ENCODE assay signal across 17 mouse cellular contexts in the genomic region with DNA sequence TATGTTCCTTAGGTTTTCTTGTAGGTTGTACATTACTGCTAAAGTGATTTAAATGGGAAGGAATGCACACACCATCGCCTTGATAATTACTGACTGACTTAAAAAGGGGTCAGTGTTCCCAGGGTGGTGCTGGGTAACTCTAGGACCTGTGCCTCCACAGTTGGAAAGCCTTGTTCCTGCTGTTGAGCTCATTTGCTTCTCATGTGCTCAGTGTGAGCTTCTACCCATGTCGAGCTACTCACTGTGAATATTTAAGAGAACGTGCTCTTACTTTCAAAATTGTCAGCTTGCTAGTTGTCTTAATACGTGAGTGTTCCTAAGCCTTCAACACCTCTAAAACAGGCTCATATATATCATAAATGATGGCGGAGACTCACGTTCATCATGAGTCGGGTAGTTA.
"Had no signal": no experiment of that assay in that cellular context is flagged by ENCODE, and none has a peak within 500 bp of the region (broad histone marks: within the 10 kb centered on the region; RNA-seq: fewer than 3 reads in every experiment).

No protein-coding gene starts in this region.

- H3K4me1 ChIP-seq: lung, embryonic 15.5 days; megakaryocyte, embryonic 14.5 days; midbrain, embryonic 13.5 days; midbrain, embryonic 15.5 days; neural tube, embryonic 12.5 days; stomach, embryonic 15.5 days had no signal

- H3K9ac ChIP-seq: lung, embryonic 15.5 days; midbrain, embryonic 13.5 days; midbrain, embryonic 15.5 days; neural tube, embryonic 12.5 days; stomach, embryonic 15.5 days had no signal

- DNase-seq: lung, adult 2 months; lung, postnatal 14 days; lung, postnatal 36 days; right cerebral cortex, postnatal 14 days; thymus, adult 2 months; thymus, postnatal 25 days; thymus, postnatal 4 days had no signal

- H3K27ac ChIP-seq: lung, embryonic 15.5 days; macrophage; midbrain, embryonic 13.5 days; midbrain, embryonic 15.5 days; neural tube, embryonic 12.5 days; stomach, embryonic 15.5 days; stomach, postnatal 0 days had no signal

- H3K4me3 ChIP-seq: lung, embryonic 15.5 days; megakaryocyte, embryonic 14.5 days; midbrain, embryonic 13.5 days; midbrain, embryonic 15.5 days; neural tube, embryonic 12.5 days; stomach, embryonic 15.5 days had no signal

- H3K36me3 ChIP-seq: lung, embryonic 15.5 days; midbrain, embryonic 15.5 days; stomach, embryonic 15.5 days had no signal

- H3K9me3 ChIP-seq: lung, embryonic 15.5 days; megakaryocyte, embryonic 14.5 days; midbrain, embryonic 13.5 days; midbrain, embryonic 15.5 days; neural tube, embryonic 12.5 days; stomach, embryonic 15.5 days had no signal

- ATAC-seq: lung, postnatal 0 days; midbrain, embryonic 13.5 days; midbrain, embryonic 15.5 days had no signal

- H3K27me3 ChIP-seq: lung, embryonic 15.5 days; megakaryocyte, embryonic 14.5 days; midbrain, embryonic 13.5 days; midbrain, embryonic 15.5 days; neural tube, embryonic 12.5 days; stomach, embryonic 15.5 days had no signal

- H3K4me2 ChIP-seq: lung, embryonic 15.5 days; midbrain, embryonic 11.5 days; midbrain, embryonic 13.5 days; midbrain, embryonic 15.5 days; neural tube, embryonic 12.5 days; stomach, embryonic 15.5 days had no signal
